Mouse (Mus musculus): Measurements from ENCODE around the gene Etnk1. TPM values are rescaled to one million over a fixed set of nuclear protein-coding genes. Genes with fewer than 3 reads are reported as not detected.

Etnk1 gene
- polyA plus RNA-seq, 1 experiment = 6.6 TPM

DNA sequence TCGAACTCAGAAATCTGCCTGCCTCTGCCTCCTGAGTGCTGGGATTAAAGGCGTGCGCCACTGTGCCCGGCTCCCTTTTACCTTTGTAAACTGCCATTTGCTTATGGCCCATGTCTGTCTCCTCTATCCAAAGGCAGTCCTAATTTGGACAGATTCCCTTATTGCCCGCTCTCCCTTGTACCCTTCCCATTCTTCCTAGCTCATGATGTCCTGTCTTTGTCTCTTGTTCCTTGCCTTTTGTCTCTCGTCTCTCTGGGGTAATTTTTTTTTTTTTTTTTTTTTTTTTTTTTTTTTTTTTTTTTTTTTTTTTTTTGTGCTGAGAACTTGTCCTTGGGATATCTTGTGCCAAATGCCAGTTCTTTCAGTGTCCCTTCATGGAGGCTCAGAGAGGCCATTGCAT, 46.4 kb downstream of the Etnk1 start:
- TF ChIP-seq CEBPB (IDR thresholded peaks at IDR 0.05; ENCODE audit: insufficient read depth, poor library complexity, severe bottlenecking) (no peak), MAX (IDR thresholded peaks at IDR 0.05; ENCODE audit: low read depth) (no peak), TCF12 (IDR thresholded peaks at IDR 0.05; ENCODE audit: insufficient read depth, poor library complexity, severe bottlenecking) (no peak), MYOG (IDR thresholded peaks at IDR 0.05; ENCODE audit: control insufficient read depth in 1 of 3, insufficient read depth in 1 of 3, insufficient read length in 2 of 3, low read depth in 2 of 3) (no peak), POLR2A (IDR thresholded peaks at IDR 0.05; ENCODE audit: insufficient read length, low read depth) (no peak), TCF3 (IDR thresholded peaks at IDR 0.05; ENCODE audit: insufficient read length, low read depth) (no peak), MYOD1 (IDR thresholded peaks at IDR 0.05; ENCODE audit: control insufficient read depth in 1 of 3, insufficient read length in 2 of 3, low read depth in 2 of 3) (no peak), SRF (IDR thresholded peaks at IDR 0.05; ENCODE audit: control insufficient read depth, insufficient read length, low read depth) (no peak), POLR2AphosphoS2 (IDR thresholded peaks at IDR 0.05; ENCODE audit: insufficient read length, low read depth) (no peak), USF1 (IDR thresholded peaks at IDR 0.05; ENCODE audit: low read depth) (no peak)
- H3K4me2 ChIP-seq (ENCODE audit: low read depth) = no peak overlapping the region

DNA sequence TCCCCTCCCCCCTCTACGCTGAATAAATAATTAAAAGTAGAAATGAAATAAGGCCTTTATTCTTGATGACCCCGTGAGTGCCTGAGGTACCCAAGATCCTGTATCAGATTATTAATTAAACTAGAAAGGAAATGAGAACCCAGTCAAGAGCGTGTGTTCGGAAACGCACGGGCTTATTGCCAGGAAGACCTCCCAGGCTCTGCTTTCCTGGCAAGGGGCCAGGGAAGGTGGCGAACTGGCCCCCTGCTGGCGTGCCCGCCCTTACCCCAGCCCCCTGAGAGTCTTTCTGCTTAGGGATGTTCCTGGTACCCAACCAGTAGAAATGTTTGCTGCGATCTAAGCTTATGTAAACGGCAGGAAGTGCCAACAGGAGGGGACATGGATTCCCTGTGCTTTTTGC, 49.2 kb downstream of the Etnk1 start:
- no peak overlapping the region for H3K4me3 ChIP-seq
- H3K4me2 ChIP-seq (ENCODE audit: low read depth) = no peak overlapping the region
- no peak for TF ChIP-seq TCF3 (IDR thresholded peaks at IDR 0.05; ENCODE audit: insufficient read length, low read depth)
- no peak for TF ChIP-seq MYOD1 (IDR thresholded peaks at IDR 0.05; ENCODE audit: control insufficient read depth in 1 of 3, insufficient read length in 2 of 3, low read depth in 2 of 3)
- TF ChIP-seq TCF12 (IDR thresholded peaks at IDR 0.05; ENCODE audit: insufficient read depth, poor library complexity, severe bottlenecking) = no peak
- TF ChIP-seq POLR2A (IDR thresholded peaks at IDR 0.05; ENCODE audit: insufficient read length, low read depth) = no peak
- no peak for TF ChIP-seq POLR2AphosphoS2 (IDR thresholded peaks at IDR 0.05; ENCODE audit: insufficient read length, low read depth)
- TF ChIP-seq USF1 (IDR thresholded peaks at IDR 0.05; ENCODE audit: low read depth) = no peak
- no peak for TF ChIP-seq REST (IDR thresholded peaks at IDR 0.05; ENCODE audit: insufficient read depth, insufficient read length)
- no peaks in the 10 kb centered on the region for H3K27me3 ChIP-seq (ENCODE audit: control insufficient read depth, insufficient read depth, insufficient read length)
- H3ac ChIP-seq (ENCODE audit: control insufficient read depth, insufficient read length) = no peak overlapping the region
- H3K79me2 ChIP-seq (ENCODE audit: control insufficient read depth, insufficient read depth) = no peaks in the 10 kb centered on the region
- no peaks in the 10 kb centered on the region for H3K36me3 ChIP-seq (ENCODE audit: control insufficient read depth, insufficient read depth)

More for the DNA sequence above, 46.4 kb downstream of the Etnk1 start:
- no peak overlapping the region for H3ac ChIP-seq (ENCODE audit: control insufficient read depth, insufficient read length)
- no peak overlapping the region for H3K4me3 ChIP-seq
- H3K27me3 ChIP-seq (ENCODE audit: control insufficient read depth, insufficient read depth, insufficient read length) = no peaks in the 10 kb centered on the region
- H3K36me3 ChIP-seq (ENCODE audit: control insufficient read depth, insufficient read depth) = peaks cover 5% of the 10 kb centered on the region
- H3K79me2 ChIP-seq (ENCODE audit: control insufficient read depth, insufficient read depth) = no peaks in the 10 kb centered on the region

DNA sequence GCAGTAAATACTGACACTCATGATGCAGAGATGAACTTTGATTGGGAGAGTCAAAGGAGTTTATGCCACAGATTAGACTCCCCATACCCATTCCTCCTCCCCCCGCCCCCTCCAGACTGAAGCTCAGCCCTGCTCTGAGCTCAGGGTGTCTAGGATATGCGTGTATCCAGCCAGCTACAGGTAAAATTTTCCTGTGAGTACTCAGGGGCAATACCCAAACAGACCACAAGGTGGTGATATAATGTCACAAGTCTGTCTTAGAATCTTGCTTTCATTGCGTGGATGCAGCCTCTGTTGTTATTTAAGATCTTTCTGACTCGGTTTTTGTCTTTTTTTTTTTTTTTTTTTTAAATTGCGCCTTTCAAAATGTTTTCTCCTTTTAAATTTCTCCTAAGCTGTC, 52.3 kb downstream of the Etnk1 start:
- no peaks in the 10 kb centered on the region for H3K36me3 ChIP-seq (ENCODE audit: control insufficient read depth, insufficient read depth)
- no peak overlapping the region for H3K4me3 ChIP-seq
- no peaks in the 10 kb centered on the region for H3K79me2 ChIP-seq (ENCODE audit: control insufficient read depth, insufficient read depth)
- TF ChIP-seq SRF (IDR thresholded peaks at IDR 0.05; ENCODE audit: control insufficient read depth, insufficient read length, low read depth) = no peak
- TF ChIP-seq POLR2AphosphoS2 (IDR thresholded peaks at IDR 0.05; ENCODE audit: insufficient read length, low read depth) = no peak
- no peak for TF ChIP-seq TCF3 (IDR thresholded peaks at IDR 0.05; ENCODE audit: insufficient read length, low read depth)
- no peak for TF ChIP-seq CEBPB (IDR thresholded peaks at IDR 0.05; ENCODE audit: insufficient read depth, poor library complexity, severe bottlenecking)
- TF ChIP-seq REST (IDR thresholded peaks at IDR 0.05; ENCODE audit: insufficient read depth, insufficient read length) = no peak
- TF ChIP-seq MYOG (IDR thresholded peaks at IDR 0.05; ENCODE audit: control insufficient read depth in 1 of 3, insufficient read depth in 1 of 3, insufficient read length in 2 of 3, low read depth in 2 of 3) = no peak
- TF ChIP-seq MYOD1 (IDR thresholded peaks at IDR 0.05; ENCODE audit: control insufficient read depth in 1 of 3, insufficient read length in 2 of 3, low read depth in 2 of 3) = no peak
- TF ChIP-seq USF1 (IDR thresholded peaks at IDR 0.05; ENCODE audit: low read depth) = no peak
- TF ChIP-seq POLR2A (IDR thresholded peaks at IDR 0.05; ENCODE audit: insufficient read length, low read depth) = no peak
- no peak for TF ChIP-seq TCF12 (IDR thresholded peaks at IDR 0.05; ENCODE audit: insufficient read depth, poor library complexity, severe bottlenecking)
- TF ChIP-seq MAX (IDR thresholded peaks at IDR 0.05; ENCODE audit: low read depth) = no peak
- TF ChIP-seq E2F4 (IDR thresholded peaks at IDR 0.05; ENCODE audit: insufficient read depth) = no peak
- H3K27me3 ChIP-seq (ENCODE audit: control insufficient read depth, insufficient read depth, insufficient read length) = no peaks in the 10 kb centered on the region
- no peak overlapping the region for H3ac ChIP-seq (ENCODE audit: control insufficient read depth, insufficient read length)
- no peak overlapping the region for H3K4me2 ChIP-seq (ENCODE audit: low read depth)

DNA sequence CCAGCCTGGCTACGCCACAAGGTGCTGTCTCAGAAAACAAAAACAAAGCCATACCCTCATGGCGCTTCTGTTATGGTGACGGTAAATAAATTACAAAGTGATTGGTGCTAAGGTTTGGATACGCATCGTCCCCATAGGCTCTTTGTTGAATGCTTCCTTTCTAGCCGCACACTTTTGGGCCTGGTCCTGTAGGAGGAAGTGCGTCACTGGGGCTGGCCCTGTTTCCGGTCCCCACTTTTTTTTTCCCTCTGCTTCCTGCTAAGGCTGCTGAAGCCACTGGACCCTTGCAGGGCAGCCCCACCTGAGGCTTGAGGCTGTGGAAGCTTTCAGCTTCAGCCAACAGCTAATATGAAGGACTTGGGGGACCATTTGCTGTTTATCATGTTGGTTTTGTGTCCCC, 54.2 kb downstream of the Etnk1 start:
- no peak for TF ChIP-seq CEBPB (IDR thresholded peaks at IDR 0.05; ENCODE audit: insufficient read depth, poor library complexity, severe bottlenecking)
- Histone ChIP-seq H3ac (ENCODE audit: control insufficient read depth, insufficient read length) (no peak overlapping the region), H3K36me3 (ENCODE audit: control insufficient read depth, insufficient read depth) (no peaks in the 10 kb centered on the region)

DNA sequence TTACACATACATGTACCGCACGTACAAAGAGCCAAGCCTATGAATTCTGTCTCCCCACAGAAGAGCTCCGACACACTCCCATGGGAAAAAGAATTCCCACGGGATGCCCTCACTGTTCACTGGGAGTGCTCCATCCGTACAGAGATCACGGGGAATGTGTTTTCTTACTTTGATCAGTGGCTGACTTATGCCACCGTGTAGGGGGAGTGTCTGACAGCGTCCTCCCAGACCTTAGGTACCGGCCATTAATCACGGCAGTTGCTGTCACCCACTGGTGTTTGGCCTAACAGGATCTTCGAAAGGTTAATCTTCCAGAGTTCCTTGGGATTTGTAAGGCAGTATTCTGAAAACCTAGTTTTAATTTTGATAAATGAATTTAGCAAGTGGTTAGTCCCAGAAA, 57.0 kb downstream of the Etnk1 start:
- H3K79me2 ChIP-seq (ENCODE audit: control insufficient read depth, insufficient read depth) = no peaks in the 10 kb centered on the region
- H3K4me2 ChIP-seq (ENCODE audit: low read depth) = no peak overlapping the region
- H3K27me3 ChIP-seq (ENCODE audit: control insufficient read depth, insufficient read depth, insufficient read length) = no peaks in the 10 kb centered on the region
- H3K4me3 ChIP-seq = no peak overlapping the region
- no peaks in the 10 kb centered on the region for H3K36me3 ChIP-seq (ENCODE audit: control insufficient read depth, insufficient read depth)
- TF ChIP-seq USF1 (IDR thresholded peaks at IDR 0.05; ENCODE audit: low read depth) (no peak), REST (IDR thresholded peaks at IDR 0.05; ENCODE audit: insufficient read depth, insufficient read length) (no peak), MYOD1 (IDR thresholded peaks at IDR 0.05; ENCODE audit: control insufficient read depth in 1 of 3, insufficient read length in 2 of 3, low read depth in 2 of 3) (no peak), MYOG (IDR thresholded peaks at IDR 0.05; ENCODE audit: control insufficient read depth in 1 of 3, insufficient read depth in 1 of 3, insufficient read length in 2 of 3, low read depth in 2 of 3) (no peak), POLR2A (IDR thresholded peaks at IDR 0.05; ENCODE audit: insufficient read length, low read depth) (no peak), TCF12 (IDR thresholded peaks at IDR 0.05; ENCODE audit: insufficient read depth, poor library complexity, severe bottlenecking) (no peak), TCF3 (IDR thresholded peaks at IDR 0.05; ENCODE audit: insufficient read length, low read depth) (no peak), CEBPB (IDR thresholded peaks at IDR 0.05; ENCODE audit: insufficient read depth, poor library complexity, severe bottlenecking) (no peak), MAX (IDR thresholded peaks at IDR 0.05; ENCODE audit: low read depth) (no peak), SRF (IDR thresholded peaks at IDR 0.05; ENCODE audit: control insufficient read depth, insufficient read length, low read depth) (no peak), E2F4 (IDR thresholded peaks at IDR 0.05; ENCODE audit: insufficient read depth) (no peak), POLR2AphosphoS2 (IDR thresholded peaks at IDR 0.05; ENCODE audit: insufficient read length, low read depth) (no peak)
- no peak overlapping the region for H3ac ChIP-seq (ENCODE audit: control insufficient read depth, insufficient read length)

More for the DNA sequence above, 54.2 kb downstream of the Etnk1 start:
- H3K79me2 ChIP-seq (ENCODE audit: control insufficient read depth, insufficient read depth) = no peaks in the 10 kb centered on the region
- no peaks in the 10 kb centered on the region for H3K27me3 ChIP-seq (ENCODE audit: control insufficient read depth, insufficient read depth, insufficient read length)
- no peak overlapping the region for H3K4me3 ChIP-seq
- H3K4me2 ChIP-seq (ENCODE audit: low read depth) = no peak overlapping the region
